Mouse (Mus musculus): ENCODE data around the gene Gm13287.
"Not testable (repeated sequence)": the region's sequence is repeated elsewhere in the genome, so short reads cannot be mapped to it uniquely, and the experiment has no call there.

Gm13287 gene

GRCm38 (mm10) chr4:88799365-88799764 is 3.7 kb upstream of the Gm13287 start, which contains the start of gene Gm13285:
Gene Gm13285 (plus strand): TSS chr4:88799665.
- not testable (repeated sequence) for DNase-seq

- DNase-seq: not testable (repeated sequence)
Measured at GRCm38 (mm10) chr4:88805231-88805630, 2.2 kb downstream of the Gm13287 start, which contains the start of gene Gm13288. Gene Gm13288 (plus strand): TSS chr4:88805531.

- DNase-seq: not testable (repeated sequence)
Measured at GRCm38 (mm10) chr4:88805761-88806160, 2.7 kb downstream of the Gm13287 start.

- no peak for DNase-seq
Measured at GRCm38 (mm10) chr4:88815928-88816327, 12.9 kb downstream of the Gm13287 start, which contains the start of gene Ifna7. Gene Ifna7 (plus strand): TSS chr4:88816228.

DNA sequence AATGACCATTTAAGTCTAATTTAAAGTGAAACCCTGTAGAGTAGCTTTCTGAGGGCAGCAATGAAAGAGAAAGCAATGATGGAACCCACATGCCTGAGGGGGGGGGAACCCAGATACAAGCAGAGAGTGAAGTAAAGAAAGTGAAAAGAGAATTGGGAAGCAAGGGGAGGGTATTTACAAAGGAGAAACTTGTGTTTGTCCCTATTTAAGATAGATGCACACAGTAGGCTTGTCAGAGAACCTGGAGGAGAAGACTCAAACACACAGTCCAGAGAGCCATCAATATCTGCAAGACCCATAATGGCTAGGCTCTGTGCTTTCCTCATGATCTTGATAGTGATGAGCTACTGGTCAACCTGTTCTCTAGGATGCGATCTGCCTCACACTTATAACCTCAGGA is 16.6 kb downstream of the Gm13287 start, which contains the start of gene Ifna11:
Ifna11 (plus strand) TSS at position 301 of the 400 bp plus-strand sequence.
- no peak for DNase-seq

GRCm38 (mm10) chr4:88822995-88823394 is 19.9 kb downstream of the Gm13287 start:
- DNase-seq: no peak

GRCm38 (mm10) chr4:88827116-88827515 is 24.1 kb downstream of the Gm13287 start, which contains the start of gene Ifna6:
Gene Ifna6 (plus strand): TSS chr4:88827416.
- DNase-seq: not testable (repeated sequence)

DNA sequence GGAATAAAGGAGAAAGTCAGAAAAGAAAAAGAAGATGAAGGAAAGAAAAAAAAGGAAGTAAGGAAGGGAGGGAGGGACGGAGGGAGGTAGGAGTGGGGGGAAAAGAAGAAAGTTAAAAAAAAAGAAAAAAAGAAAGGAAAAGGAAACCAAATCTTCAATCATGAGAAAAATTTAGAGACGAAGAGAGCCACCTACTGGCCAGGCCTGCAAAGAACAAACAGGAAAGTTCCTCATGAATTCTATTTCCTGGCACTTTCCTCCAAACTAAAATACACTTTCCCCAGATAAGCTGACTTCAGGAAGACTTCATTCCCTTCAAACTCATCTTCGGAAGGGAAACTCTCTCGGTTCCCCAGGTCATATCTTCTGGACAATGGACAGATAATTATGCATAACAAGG is 27.5 kb downstream of the Gm13287 start:
- no peak for DNase-seq

GRCm38 (mm10) chr4:88835225-88835624 is 32.2 kb downstream of the Gm13287 start, which contains the start of gene Ifna5:
Gene Ifna5 (plus strand): TSS chr4:88835525.
- DNase-seq: not testable (repeated sequence)

GRCm38 (mm10) chr4:88838828-88839227 is 35.8 kb downstream of the Gm13287 start:
- DNase-seq: no peak

DNA sequence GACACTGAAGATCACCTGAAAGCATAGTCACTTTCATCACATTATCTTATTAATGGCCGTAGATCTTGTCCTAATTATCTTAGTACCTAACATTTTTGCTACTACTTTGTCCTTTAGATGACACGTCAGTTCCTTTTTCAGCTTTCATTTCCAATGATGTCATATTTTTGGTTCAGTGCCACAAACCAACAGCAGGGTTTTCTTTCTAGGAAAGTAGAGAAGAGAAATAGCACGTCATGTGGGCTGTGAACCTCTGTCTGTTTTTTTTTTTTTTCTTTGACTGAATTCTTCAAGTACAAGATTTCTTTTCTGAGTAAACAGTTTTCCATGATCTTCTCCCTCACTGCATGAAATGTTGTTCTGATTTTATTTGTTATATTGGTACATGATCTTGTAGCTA is 37.0 kb downstream of the Gm13287 start:
- no peak for DNase-seq

- no peak for DNase-seq
Measured at GRCm38 (mm10) chr4:88841438-88841911, 38.4 kb downstream of the Gm13287 start, which contains the start of gene Ifna4. Gene Ifna4 (plus strand): TSS chr4:88841861.

GRCm38 (mm10) chr4:88845334-88845733 is 42.3 kb downstream of the Gm13287 start:
- no peak for DNase-seq

DNA sequence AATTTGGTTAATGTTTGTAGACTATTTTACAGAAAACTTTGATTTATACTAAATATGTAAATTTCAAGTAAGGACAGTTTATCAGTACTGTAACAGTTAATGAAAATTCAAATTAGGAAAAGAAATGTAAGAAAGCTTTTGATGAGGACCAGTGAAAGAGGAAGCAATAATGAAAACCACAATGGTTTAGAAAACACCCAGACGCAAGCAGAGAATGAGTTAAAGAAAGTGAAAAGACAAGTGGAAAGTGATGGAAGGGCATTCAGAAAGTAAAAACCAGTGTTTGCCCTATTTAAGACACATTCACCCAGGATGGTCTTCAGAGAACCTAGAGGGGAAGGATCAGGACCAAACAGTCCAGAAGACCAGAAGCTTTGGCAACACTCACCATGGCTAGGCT is 46.6 kb downstream of the Gm13287 start, which contains the start of gene Ifna1:
Ifna1 (plus strand) TSS at position 390 of the 400 bp plus-strand sequence.
- DNase-seq: no peak

DNA sequence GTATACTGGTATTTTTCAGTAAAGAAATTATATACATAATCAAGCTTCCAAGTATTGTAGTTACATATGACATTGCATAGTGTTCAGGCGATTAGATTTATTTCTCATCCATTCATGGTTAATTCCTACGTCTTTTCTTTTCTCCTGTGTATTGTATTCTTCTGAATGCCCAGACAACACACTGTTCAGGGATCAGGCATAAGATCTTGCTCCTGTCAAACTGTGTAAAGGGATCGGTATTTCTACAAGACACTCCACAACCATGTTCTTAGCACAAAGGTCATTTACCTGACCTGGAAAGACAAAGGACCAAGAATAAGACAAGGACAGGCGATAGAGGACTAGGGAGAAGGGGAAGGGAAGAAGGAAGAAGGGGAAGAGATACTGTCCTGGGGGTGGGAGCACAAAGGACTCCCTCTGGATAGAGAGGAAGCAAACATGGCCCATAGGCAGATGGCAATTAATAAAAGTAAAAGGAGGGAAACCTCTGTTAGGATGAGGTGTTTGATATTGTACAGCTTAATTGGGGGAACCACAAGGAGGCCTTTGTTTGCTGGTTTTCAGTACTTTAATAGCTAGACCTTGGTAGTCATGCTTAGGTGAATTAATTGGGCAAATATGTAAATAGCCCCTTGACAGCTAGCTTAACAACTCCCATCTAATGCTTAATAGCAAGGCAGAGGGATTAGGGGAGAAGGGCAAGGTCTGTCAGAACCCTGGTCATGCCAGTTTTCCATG is 48.1 kb downstream of the Gm13287 start:
- no peak for DNase-seq
